ENCODE assay signal across 20 mouse cellular contexts in the genomic region with DNA sequence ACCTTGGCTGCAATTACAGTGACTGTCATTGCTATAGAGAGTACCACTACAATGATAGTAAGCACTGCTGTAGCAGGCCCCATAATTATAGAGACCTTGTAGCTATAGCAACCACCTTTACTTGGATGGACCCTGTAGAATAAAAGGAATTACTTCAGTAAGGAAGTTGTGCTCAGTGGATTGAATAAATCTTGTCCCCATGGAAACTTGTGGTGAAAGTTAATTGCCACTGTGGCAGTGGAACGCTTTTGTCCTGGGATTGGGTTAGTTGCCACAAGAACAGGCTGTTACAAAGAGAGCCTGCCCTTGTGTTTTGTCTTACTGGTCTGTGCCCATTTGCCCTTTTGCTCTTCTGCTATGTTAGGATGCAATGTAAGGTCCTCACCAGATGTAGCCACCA. TPM values are rescaled to one million over a fixed set of nuclear protein-coding genes. Genes with fewer than 3 reads are reported as not detected.
DNase-seq lines count a peak whose midpoint lies in the region; ATAC-seq lines count a peak whose summit lies in the region.
"Had no signal": no experiment of that assay in that cellular context is flagged by ENCODE, and none has a peak within 500 bp of the region (broad histone marks: within the 10 kb centered on the region; RNA-seq: fewer than 3 reads in every experiment).

No protein-coding gene starts in this region.

- no peak overlapping the region for H3K4me3 ChIP-seq in forebrain, embryonic 15.5 days
- no peak overlapping the region for H3K4me3 ChIP-seq in hindbrain, embryonic 16.5 days (ENCODE audit: low read length)
- no peak overlapping the region for H3K4me3 ChIP-seq in neural tube, embryonic 13.5 days
- H3K4me3 ChIP-seq: intestine, embryonic 15.5 days; limb, embryonic 10.5 days; liver, embryonic 12.5 days; lung, embryonic 15.5 days had no signal

- H3K27ac ChIP-seq in forebrain, embryonic 15.5 days (replicated peaks), result no peak overlapping the region
- no peak overlapping the region for H3K27ac ChIP-seq in hindbrain, embryonic 16.5 days (ENCODE audit: low read depth, low read length)
- no peak overlapping the region for H3K27ac ChIP-seq in neural tube, embryonic 13.5 days (replicated peaks)
- H3K27ac ChIP-seq: intestine, embryonic 15.5 days; limb, embryonic 10.5 days; liver, embryonic 12.5 days; lung, embryonic 15.5 days had no signal

- peak; percentile 29 for DNase-seq in embryo, embryonic 10 days (ENCODE audit: low spot score)
- no peak for DNase-seq in embryo, embryonic 9.5 days (ENCODE audit: extremely low spot score)
- DNase-seq in right cerebral cortex, postnatal 36 days (ENCODE audit: low spot score in 2 of 2), result no peak
- DNase-seq in thymus, postnatal 14 days, result no peak
- DNase-seq in kidney, postnatal 10 days, result no peak
- DNase-seq: cerebellum, postnatal 25 days; gastrocnemius, postnatal 14 days; heart, postnatal 14 days; kidney, postnatal 25 days; layer of hippocampus, postnatal 36 days; thymus, postnatal 25 days had no signal

- ATAC-seq in forebrain, embryonic 15.5 days (replicated peaks), result peak; percentile 74
- peak; percentile 61; the same call in 1 of the 2 replicates for ATAC-seq in hindbrain, embryonic 16.5 days
- ATAC-seq in neural tube, embryonic 13.5 days (ENCODE audit: low read depth), result peak; percentile 59; the same call in 1 of the 2 replicates
- ATAC-seq: activated CD4-positive, CD25-positive, alpha-beta regulatory T cell, adult 4 months; intestine, embryonic 15.5 days; liver, embryonic 12.5 days had no signal

- no peak overlapping the region for H3K4me2 ChIP-seq in forebrain, embryonic 15.5 days (replicated peaks)
- H3K4me2 ChIP-seq in hindbrain, embryonic 16.5 days (ENCODE audit: low read length), result no peak overlapping the region
- H3K4me2 ChIP-seq in neural tube, embryonic 13.5 days, result no peak overlapping the region
- H3K4me2 ChIP-seq: intestine, embryonic 15.5 days; liver, embryonic 12.5 days; lung, embryonic 15.5 days had no signal

- no peaks in the 10 kb centered on the region for H3K27me3 ChIP-seq in forebrain, embryonic 15.5 days
- no peaks in the 10 kb centered on the region for H3K27me3 ChIP-seq in hindbrain, embryonic 16.5 days (replicated peaks; ENCODE audit: control insufficient read depth, insufficient read depth, low read length)
- H3K27me3 ChIP-seq in neural tube, embryonic 13.5 days, result no peaks in the 10 kb centered on the region; the same call in 1 of the 2 replicates
- H3K27me3 ChIP-seq: CH12.LX; intestine, embryonic 15.5 days; liver, embryonic 12.5 days; lung, embryonic 15.5 days had no signal

- 25% methylated on average over 1 of the region's 1 CpGs for WGBS in forebrain, embryonic 15.5 days
- 47% methylated on average over 1 of the region's 1 CpGs for WGBS in hindbrain, embryonic 16.5 days
- WGBS in neural tube, embryonic 13.5 days, result 23% methylated on average over 1 of the region's 1 CpGs

- no peaks in the 10 kb centered on the region for H3K4me1 ChIP-seq in forebrain, embryonic 15.5 days
- H3K4me1 ChIP-seq in hindbrain, embryonic 16.5 days (ENCODE audit: control insufficient read depth, insufficient read depth, low read depth, low read length), result no peaks in the 10 kb centered on the region
- no peaks in the 10 kb centered on the region; the same call in 1 of the 2 replicates for H3K4me1 ChIP-seq in neural tube, embryonic 13.5 days (replicated peaks)
- H3K4me1 ChIP-seq: intestine, embryonic 15.5 days; limb, embryonic 10.5 days; lung, embryonic 15.5 days had no signal

- no peaks in the 10 kb centered on the region for H3K9me3 ChIP-seq in forebrain, embryonic 15.5 days
- H3K9me3 ChIP-seq in hindbrain, embryonic 16.5 days (ENCODE audit: control insufficient read depth, low read length), result no peaks in the 10 kb centered on the region
- no peaks in the 10 kb centered on the region for H3K9me3 ChIP-seq in neural tube, embryonic 13.5 days
- H3K9me3 ChIP-seq: intestine, embryonic 15.5 days; limb, embryonic 10.5 days; liver, embryonic 12.5 days; lung, embryonic 15.5 days had no signal

- H3K9ac ChIP-seq in forebrain, embryonic 15.5 days (replicated peaks), result no peak overlapping the region
- H3K9ac ChIP-seq in hindbrain, embryonic 16.5 days (ENCODE audit: low read depth, low read length), result no peak overlapping the region
- no peak overlapping the region for H3K9ac ChIP-seq in neural tube, embryonic 13.5 days
- H3K9ac ChIP-seq: intestine, embryonic 15.5 days; liver, embryonic 12.5 days; lung, embryonic 15.5 days had no signal

- H3K36me3 ChIP-seq in forebrain, embryonic 15.5 days, result no peaks in the 10 kb centered on the region
- H3K36me3 ChIP-seq in hindbrain, embryonic 16.5 days (ENCODE audit: control insufficient read depth, insufficient read depth, low read length), result no peaks in the 10 kb centered on the region
- H3K36me3 ChIP-seq in neural tube, embryonic 13.5 days, result no peaks in the 10 kb centered on the region
- H3K36me3 ChIP-seq: intestine, embryonic 15.5 days; lung, embryonic 15.5 days had no signal

RNA-seq across cellular contexts. Expression of gene Cd99l2, which starts 58.2 kb away (rescaled TPM):
- polyA plus RNA-seq in forebrain, embryonic 15.5 days (2015; fragmentation: Nextera tagmentation; extraction: Ambion mirVana), result 60.1 and 60.3 TPM in 2 replicates
- polyA plus RNA-seq in hindbrain, embryonic 16.5 days (2015; fragmentation: Nextera tagmentation; extraction: Ambion mirVana), result 90.7 and 103 TPM in 2 replicates
- 67.6 and 76.2 TPM in 2 replicates for polyA plus RNA-seq in neural tube, embryonic 13.5 days (2015; fragmentation: Nextera tagmentation; extraction: Ambion mirVana)
